Mouse (Mus musculus) kidney, adult 9 months (tissue): ENCODE data around the gene Cpeb3.
"Not testable (repeated sequence)": the region's sequence is repeated elsewhere in the genome, so short reads cannot be mapped to it uniquely, and the experiment has no call there.

Source experiments
- DNase-seq: peaks from one replicate; pipeline ENCODE4 v3.0.0; 2022

Gene Cpeb3

GRCm38 (mm10) chr19:37145401-37145800 is 63.0 kb downstream of the Cpeb3 start:
- no peak for DNase-seq

GRCm38 (mm10) chr19:37141623-37142022 is 66.8 kb downstream of the Cpeb3 start:
- DNase-seq = no peak

GRCm38 (mm10) chr19:37137133-37137532 is 71.3 kb downstream of the Cpeb3 start:
- no peak for DNase-seq

GRCm38 (mm10) chr19:37135459-37135858 is 72.9 kb downstream of the Cpeb3 start:
- not testable (repeated sequence) for DNase-seq

GRCm38 (mm10) chr19:37133666-37134065 is 74.7 kb downstream of the Cpeb3 start:
- DNase-seq = no peak

- no peak for DNase-seq
These were observed 76.7 kb downstream of the Cpeb3 start for GRCm38 (mm10) chr19:37131660-37132059.

- no peak for DNase-seq
These were observed 79.9 kb downstream of the Cpeb3 start for GRCm38 (mm10) chr19:37128461-37128860.

GRCm38 (mm10) chr19:37127018-37127567 is 81.3 kb downstream of the Cpeb3 start:
- no peak for DNase-seq

GRCm38 (mm10) chr19:37124961-37125360 is 83.4 kb downstream of the Cpeb3 start:
- DNase-seq = no peak

- DNase-seq = peak; percentile 18
These were observed 89.1 kb downstream of the Cpeb3 start for GRCm38 (mm10) chr19:37119281-37119680.

GRCm38 (mm10) chr19:37115824-37116223 is 92.6 kb downstream of the Cpeb3 start:
- no peak for DNase-seq

- DNase-seq = no peak
These were observed 93.0 kb downstream of the Cpeb3 start for GRCm38 (mm10) chr19:37115374-37115773.

- peak; percentile 69 for DNase-seq
These were observed 96.6 kb downstream of the Cpeb3 start for GRCm38 (mm10) chr19:37111831-37112230.

GRCm38 (mm10) chr19:37110494-37110893 is 97.9 kb downstream of the Cpeb3 start:
- DNase-seq = no peak

GRCm38 (mm10) chr19:37109853-37110252 is 98.5 kb downstream of the Cpeb3 start:
- DNase-seq = no peak

- DNase-seq = no peak
These were observed 107.7 kb downstream of the Cpeb3 start for GRCm38 (mm10) chr19:37100689-37101088.

- no peak for DNase-seq
These were observed 112.6 kb downstream of the Cpeb3 start for GRCm38 (mm10) chr19:37095666-37096330.

GRCm38 (mm10) chr19:37093181-37093580 is 115.2 kb downstream of the Cpeb3 start:
- DNase-seq = peak; percentile 45

GRCm38 (mm10) chr19:37090146-37091061 is 118.0 kb downstream of the Cpeb3 start:
- no peak for DNase-seq

- DNase-seq = no peak
These were observed 120.2 kb downstream of the Cpeb3 start for GRCm38 (mm10) chr19:37088043-37088748.

- no peak for DNase-seq
These were observed 123.9 kb downstream of the Cpeb3 start for GRCm38 (mm10) chr19:37084546-37084945.

GRCm38 (mm10) chr19:37081467-37081866 is 126.9 kb downstream of the Cpeb3 start:
- DNase-seq = no peak

- no peak for DNase-seq
These were observed 129.2 kb downstream of the Cpeb3 start for GRCm38 (mm10) chr19:37079151-37079550.
